Mouse (Mus musculus) kidney, adult 2 months (tissue): ENCODE measurements around the gene Yeats4. TPM values are rescaled to one million over a fixed set of nuclear protein-coding genes. Genes with fewer than 3 reads are reported as not detected.

Experiments used
- DNase-seq: peaks from one replicate; pipeline ENCODE4 v3.0.0; 2021
- H3K27ac ChIP-seq: fragments of 200-500 bp; 2 replicates; pipeline ENCODE4 v1.5.1; 2012; ENCODE audit warnings: low read depth, low read length, control low read depth, inconsistent platforms; ENCODE audit not compliant: insufficient read depth
- H3K27me3 ChIP-seq: fragments of 200-500 bp; replicated peaks from 2 replicates; pipeline ENCODE4 v1.6.1; 2012; ENCODE audit warnings: mild to moderate bottlenecking, moderate library complexity, low read length, inconsistent platforms; ENCODE audit not compliant: control insufficient read depth, insufficient read depth
- H3K36me3 ChIP-seq: fragments of 200-500 bp; 2 replicates; pipeline ENCODE4 v1.6.1; 2012; ENCODE audit warnings: mild to moderate bottlenecking, moderate library complexity, low read length, inconsistent platforms; ENCODE audit not compliant: control insufficient read depth, insufficient read depth
- H3K4me1 ChIP-seq: fragments of 200-500 bp; 2 replicates; pipeline ENCODE4 v1.6.1; 2011; ENCODE audit warnings: low read length; ENCODE audit not compliant: control insufficient read depth, insufficient read depth
- H3K4me3 ChIP-seq: fragments of 200-500 bp; 2 replicates; pipeline ENCODE4 v1.5.1; 2011; ENCODE audit warnings: mild to moderate bottlenecking, low read depth, low read length, control low read depth; ENCODE audit not compliant: insufficient read depth
- CTCF ChIP-seq: fragments of 200-500 bp; conservative IDR thresholded peaks from 2 replicates; pipeline ENCODE4 v1.5.1; 2011; ENCODE audit warnings: low read depth, mild to moderate bottlenecking, control low read depth, low read length, moderate library complexity, mixed read lengths; ENCODE audit not compliant: insufficient read depth, insufficient read length
- POLR2A ChIP-seq: fragments of 200-500 bp; IDR thresholded peaks from one replicate; pipeline ENCODE4 v1.6.1; 2011; ENCODE audit warnings: low read depth, low read length, control low read depth
- WGBS: fragments of 180-500 bp; shearing (Covaris S2); methylation state at CpG from one replicate; pipeline ENCODE4 v1.1.7; 2018; 5-methylcytosine and 5-hydroxymethylcytosine counted together
- polyA plus RNA-seq: library from polyadenylated mRNA; depleted of rRNA; stranded (reverse); fragments of >200 nt; gene quantifications from 2 replicates; pipeline ENCODE4 v1.2.3, GENCODE M21; 2012; rRNA removed

The Yeats4 gene
- 18.0 and 21.8 TPM in 2 replicates for polyA plus RNA-seq

- no peaks in the 10 kb centered on the region for H3K36me3 ChIP-seq
- WGBS = 1% methylated on average over 63 of the region's 63 CpGs
- peaks cover 5% of the 10 kb centered on the region; the same call in 1 of the 2 replicates for H3K4me1 ChIP-seq
- no peaks in the 10 kb centered on the region for H3K27me3 ChIP-seq
- no peak for TF ChIP-seq CTCF
- TF ChIP-seq POLR2A = peak; percentile 45
- peak; percentile 96 for DNase-seq
- peak within 1 kb of the TSS; percentile 91 for H3K4me3 ChIP-seq
- peak within 1 kb of the TSS; percentile 99 for H3K27ac ChIP-seq
These were observed at the start of gene Yeats4 for GRCm38 (mm10) chr10:117224102-117224990. Gene Yeats4, minus strand, starts transcription at chr10:117224507.

- DNase-seq = no peak
- no peaks in the 10 kb centered on the region for H3K4me1 ChIP-seq
- no peaks in the 10 kb centered on the region for H3K27me3 ChIP-seq
- TF ChIP-seq POLR2A = no peak
- no peak for TF ChIP-seq CTCF
- no peaks in the 10 kb centered on the region for H3K36me3 ChIP-seq
- H3K27ac ChIP-seq = no peak overlapping the region
- H3K4me3 ChIP-seq = no peak overlapping the region
These were observed 47.7 kb upstream of the Yeats4 start for GRCm38 (mm10) chr10:117272023-117272422.

- no peaks in the 10 kb centered on the region for H3K4me1 ChIP-seq
- no peaks in the 10 kb centered on the region for H3K36me3 ChIP-seq
- no peak overlapping the region for H3K4me3 ChIP-seq
- TF ChIP-seq POLR2A (no peak), CTCF (no peak)
- no peaks in the 10 kb centered on the region for H3K27me3 ChIP-seq
- no peak overlapping the region for H3K27ac ChIP-seq
- no peak for DNase-seq
These were observed 35.6 kb upstream of the Yeats4 start for GRCm38 (mm10) chr10:117259870-117260269.

- TF ChIP-seq POLR2A (no peak), CTCF (no peak)
- Histone ChIP-seq H3K4me1 (peaks cover 6% of the 10 kb centered on the region; the same call in 1 of the 2 replicates), H3K27me3 (no peaks in the 10 kb centered on the region), H3K27ac (no peak within 1 kb of the TSS), H3K36me3 (no peaks in the 10 kb centered on the region), H3K4me3 (no peak within 1 kb of the TSS)
- no peak for DNase-seq
- 89% methylated on average over 12 of the region's 12 CpGs for WGBS
These were observed 14.3 kb upstream of the Yeats4 start, which contains the start of gene 9530003J23Rik for GRCm38 (mm10) chr10:117238603-117239002. Gene 9530003J23Rik, minus strand, starts transcription at chr10:117238703.

GRCm38 (mm10) chr10:117235866-117236265 lies 11.6 kb upstream of the Yeats4 start:
- Histone ChIP-seq H3K27me3 (no peaks in the 10 kb centered on the region), H3K4me3 (no peak overlapping the region), H3K36me3 (no peaks in the 10 kb centered on the region), H3K27ac (no peak overlapping the region), H3K4me1 (peaks cover 7% of the 10 kb centered on the region; the same call in 1 of the 2 replicates)
- TF ChIP-seq CTCF (no peak), POLR2A (no peak)
- 60% methylated on average over 11 of the region's 11 CpGs for WGBS
- no peak for DNase-seq

- Histone ChIP-seq H3K27me3 (no peaks in the 10 kb centered on the region), H3K27ac (no peak overlapping the region), H3K36me3 (no peaks in the 10 kb centered on the region), H3K4me3 (no peak overlapping the region), H3K4me1 (peaks cover 12% of the 10 kb centered on the region; the same call in 1 of the 2 replicates)
- WGBS = 71% methylated on average over 4 of the region's 4 CpGs
- no peak for TF ChIP-seq CTCF
- TF ChIP-seq POLR2A = no peak
- no peak for DNase-seq
These were observed 10.5 kb upstream of the Yeats4 start for GRCm38 (mm10) chr10:117234825-117235224.

- H3K36me3 ChIP-seq = no peaks in the 10 kb centered on the region
- H3K27ac ChIP-seq = peak overlapping the region; percentile 76
- peak; percentile 88 for DNase-seq
- H3K4me3 ChIP-seq = no peak overlapping the region
- WGBS = 30% methylated on average over 16 of the region's 16 CpGs
- H3K27me3 ChIP-seq = no peaks in the 10 kb centered on the region
- TF ChIP-seq POLR2A (peak; percentile 60), CTCF (no peak)
- H3K4me1 ChIP-seq = peaks cover 12% of the 10 kb centered on the region; the same call in 1 of the 2 replicates
These were observed 5.5 kb upstream of the Yeats4 start for GRCm38 (mm10) chr10:117229826-117230225.
